Mouse (Mus musculus) liver, embryonic 15.5 days (tissue): ENCODE data around the gene Gm45717. TPM values are rescaled to one million over a fixed set of nuclear protein-coding genes. Genes with fewer than 3 reads are reported as not detected.

Experiments
- ATAC-seq: fragments of 200-750 bp; cut with Nextera tagmentation; 2 replicates; pipeline ENCODE4 v1.8.0; 2017; ENCODE audit warnings: moderate number of reproducible peaks, mild to moderate bottlenecking, moderate library complexity; ENCODE audit not compliant: insufficient read depth
- H3K27ac ChIP-seq: fragments of 300-500 bp; sonication (generic); replicated peaks from 2 replicates; pipeline ENCODE4 v1.5.1; 2015; ENCODE audit warnings: mild to moderate bottlenecking, inconsistent platforms
- H3K27me3 ChIP-seq: fragments of 300-500 bp; sonication (generic); 2 replicates; pipeline ENCODE4 v1.6.1; 2015; ENCODE audit warnings: mild to moderate bottlenecking, inconsistent platforms
- H3K36me3 ChIP-seq: fragments of 300-500 bp; sonication (generic); replicated peaks from 2 replicates; pipeline ENCODE4 v1.6.1; 2015; ENCODE audit warnings: moderate library complexity, mild to moderate bottlenecking, inconsistent platforms
- H3K4me1 ChIP-seq: fragments of 300-500 bp; sonication (generic); replicated peaks from 2 replicates; pipeline ENCODE4 v1.6.1; 2015; ENCODE audit warnings: inconsistent platforms
- H3K4me2 ChIP-seq: fragments of 300-500 bp; sonication (generic); 2 replicates; pipeline ENCODE4 v1.6.1; 2015; ENCODE audit warnings: moderate library complexity, mild to moderate bottlenecking, inconsistent platforms
- H3K4me3 ChIP-seq: fragments of 300-500 bp; sonication (generic); replicated peaks from 2 replicates; pipeline ENCODE4 v1.5.1; 2015; ENCODE audit warnings: mild to moderate bottlenecking, inconsistent platforms
- H3K9ac ChIP-seq: fragments of 300-500 bp; sonication (generic); 2 replicates; pipeline ENCODE4 v1.6.1; 2015; ENCODE audit warnings: moderate library complexity, mild to moderate bottlenecking, inconsistent platforms
- H3K9me3 ChIP-seq: fragments of 300-500 bp; sonication (generic); replicated peaks from 2 replicates; pipeline ENCODE4 v1.6.1; 2016; ENCODE audit warnings: inconsistent platforms
- WGBS: fragments of 180-500 bp; shearing (Covaris S2); methylation state at CpG from one replicate; pipeline ENCODE4 v1.1.7; 2015; ENCODE audit warnings: mixed read lengths; ENCODE audit not compliant: insufficient replicate concordance; 5-methylcytosine and 5-hydroxymethylcytosine counted together
- polyA plus RNA-seq: library from polyadenylated mRNA; unstranded; fragments of >200 nt; fragmentation: Nextera tagmentation; extraction: Ambion mirVana; gene quantifications from 2 replicates; pipeline ENCODE4 v1.2.1, GENCODE M21; 2015

The Gm45717 gene
- polyA plus RNA-seq, 1 experiment from 2014 or later: not detected

GRCm38 (mm10) chr7:140952441-140952840 is 3.3 kb downstream of the Gm45717 start:
- Histone ChIP-seq H3K4me1 (peaks cover 69% of the 10 kb centered on the region), H3K9me3 (no peaks in the 10 kb centered on the region), H3K4me3 (no peak overlapping the region), H3K4me2 (no peak overlapping the region), H3K36me3 (peaks cover 28% of the 10 kb centered on the region; the same call in 1 of the 2 replicates), H3K27ac (no peak overlapping the region), H3K9ac (no peak overlapping the region), H3K27me3 (no peaks in the 10 kb centered on the region)
- no peak for ATAC-seq
- WGBS: 67% methylated on average over 7 of the region's 7 CpGs

- Histone ChIP-seq H3K27ac (no peak overlapping the region), H3K9me3 (no peaks in the 10 kb centered on the region), H3K4me2 (no peak overlapping the region), H3K36me3 (peaks cover 28% of the 10 kb centered on the region; the same call in 1 of the 2 replicates), H3K4me3 (no peak overlapping the region), H3K4me1 (peaks cover 72% of the 10 kb centered on the region), H3K27me3 (no peaks in the 10 kb centered on the region), H3K9ac (no peak overlapping the region)
- 61% methylated on average over 6 of the region's 6 CpGs for WGBS
- no peak for ATAC-seq
Observed at GRCm38 (mm10) chr7:140951765-140952164, 4.0 kb downstream of the Gm45717 start.

GRCm38 (mm10) chr7:140951051-140951450 is 4.7 kb downstream of the Gm45717 start:
- Histone ChIP-seq H3K4me2 (no peak overlapping the region), H3K4me3 (no peak overlapping the region)

GRCm38 (mm10) chr7:140949824-140950530 is 5.8 kb downstream of the Gm45717 start, which contains the start of gene Ifitm5:
Gene Ifitm5, minus strand, starts transcription at chr7:140950291.
- WGBS: 75% methylated on average over 16 of the region's 16 CpGs
- Histone ChIP-seq H3K27me3 (no peaks in the 10 kb centered on the region), H3K27ac (no peak within 1 kb of the TSS), H3K36me3 (peaks cover 40% of the 10 kb centered on the region; the same call in 1 of the 2 replicates), H3K4me3 (no peak within 1 kb of the TSS), H3K9ac (no peak within 1 kb of the TSS), H3K4me2 (no peak within 1 kb of the TSS), H3K9me3 (no peaks in the 10 kb centered on the region), H3K4me1 (peaks cover 69% of the 10 kb centered on the region)
- ATAC-seq: no peak

More at GRCm38 (mm10) chr7:140951051-140951450, 4.7 kb downstream of the Gm45717 start:
- ATAC-seq: no peak
- no peak overlapping the region for H3K27ac ChIP-seq
- no peaks in the 10 kb centered on the region for H3K27me3 ChIP-seq
- peaks cover 35% of the 10 kb centered on the region; the same call in 1 of the 2 replicates for H3K36me3 ChIP-seq
- H3K4me1 ChIP-seq: peaks cover 73% of the 10 kb centered on the region
- H3K9me3 ChIP-seq: no peaks in the 10 kb centered on the region
- H3K9ac ChIP-seq: no peak overlapping the region
- WGBS: 66% methylated on average over 8 of the region's 8 CpGs

- Histone ChIP-seq H3K36me3 (peaks cover 41% of the 10 kb centered on the region; the same call in 1 of the 2 replicates), H3K4me2 (no peak overlapping the region), H3K27ac (no peak overlapping the region)
Observed at GRCm38 (mm10) chr7:140949255-140949654, 6.5 kb downstream of the Gm45717 start.

GRCm38 (mm10) chr7:140948161-140948560 is 7.6 kb downstream of the Gm45717 start:
- peak; percentile 22; the same call in 1 of the 2 replicates for ATAC-seq
- H3K9me3 ChIP-seq: no peaks in the 10 kb centered on the region
- peaks cover 40% of the 10 kb centered on the region; the same call in 1 of the 2 replicates for H3K36me3 ChIP-seq
- WGBS: 30% methylated on average over 8 of the region's 8 CpGs
- H3K27ac ChIP-seq: no peak overlapping the region
- H3K9ac ChIP-seq: no peak overlapping the region
- no peak overlapping the region for H3K4me3 ChIP-seq
- no peaks in the 10 kb centered on the region for H3K27me3 ChIP-seq
- H3K4me1 ChIP-seq: peaks cover 57% of the 10 kb centered on the region
- H3K4me2 ChIP-seq: no peak overlapping the region

More at GRCm38 (mm10) chr7:140949255-140949654, 6.5 kb downstream of the Gm45717 start:
- H3K4me3 ChIP-seq: no peak overlapping the region
- H3K4me1 ChIP-seq: peaks cover 61% of the 10 kb centered on the region
- no peak overlapping the region for H3K9ac ChIP-seq
- H3K27me3 ChIP-seq: no peaks in the 10 kb centered on the region
- 68% methylated on average over 6 of the region's 6 CpGs for WGBS
- ATAC-seq: no peak
- no peaks in the 10 kb centered on the region for H3K9me3 ChIP-seq

- H3K4me1 ChIP-seq: peaks cover 59% of the 10 kb centered on the region
- no peaks in the 10 kb centered on the region for H3K9me3 ChIP-seq
- no peak overlapping the region for H3K4me3 ChIP-seq
- WGBS: 19% methylated on average over 7 of the region's 7 CpGs
- 0 out of 2 replicates have a peak overlapping the region, but pooled peaks have one; percentile 2 for H3K27ac ChIP-seq
- no peak overlapping the region for H3K4me2 ChIP-seq
- H3K36me3 ChIP-seq: peaks cover 37% of the 10 kb centered on the region; the same call in 1 of the 2 replicates
- peak; percentile 27; the same call in 1 of the 2 replicates for ATAC-seq
- H3K27me3 ChIP-seq: no peaks in the 10 kb centered on the region
- no peak overlapping the region for H3K9ac ChIP-seq
Observed at GRCm38 (mm10) chr7:140946980-140947379, 8.8 kb downstream of the Gm45717 start.

- peaks cover 37% of the 10 kb centered on the region; the same call in 1 of the 2 replicates for H3K36me3 ChIP-seq
- WGBS: 61% methylated on average over 10 of the region's 10 CpGs
- H3K4me3 ChIP-seq: no peak overlapping the region
- no peak overlapping the region for H3K4me2 ChIP-seq
- H3K9me3 ChIP-seq: no peaks in the 10 kb centered on the region
- H3K9ac ChIP-seq: no peak overlapping the region
- H3K27ac ChIP-seq: 0 out of 2 replicates have a peak overlapping the region, but pooled peaks have one; percentile 2
- ATAC-seq: no peak
- no peaks in the 10 kb centered on the region for H3K27me3 ChIP-seq
- H3K4me1 ChIP-seq: peaks cover 59% of the 10 kb centered on the region
Observed at GRCm38 (mm10) chr7:140946311-140946710, 9.4 kb downstream of the Gm45717 start.

GRCm38 (mm10) chr7:140945247-140945646 is 10.5 kb downstream of the Gm45717 start:
- Histone ChIP-seq H3K27ac (no peak overlapping the region), H3K27me3 (no peaks in the 10 kb centered on the region), H3K9ac (no peak overlapping the region), H3K4me3 (no peak overlapping the region), H3K4me2 (no peak overlapping the region), H3K9me3 (no peaks in the 10 kb centered on the region), H3K4me1 (peaks cover 55% of the 10 kb centered on the region), H3K36me3 (peaks cover 37% of the 10 kb centered on the region; the same call in 1 of the 2 replicates)
- no peak for ATAC-seq
- WGBS: 74% methylated on average over 5 of the region's 5 CpGs

- Histone ChIP-seq H3K4me1 (peaks cover 55% of the 10 kb centered on the region), H3K9ac (no peak overlapping the region), H3K36me3 (peaks cover 27% of the 10 kb centered on the region; the same call in 1 of the 2 replicates), H3K9me3 (no peaks in the 10 kb centered on the region), H3K4me3 (no peak overlapping the region), H3K4me2 (no peak overlapping the region), H3K27ac (no peak overlapping the region), H3K27me3 (no peaks in the 10 kb centered on the region)
- WGBS: 67% methylated on average over 7 of the region's 7 CpGs
- ATAC-seq: no peak
Observed at GRCm38 (mm10) chr7:140944236-140944635, 11.5 kb downstream of the Gm45717 start.

GRCm38 (mm10) chr7:140943356-140943755 is 12.4 kb downstream of the Gm45717 start:
- no peak for ATAC-seq
- Histone ChIP-seq H3K4me3 (no peak overlapping the region), H3K4me2 (no peak overlapping the region), H3K36me3 (peaks cover 18% of the 10 kb centered on the region; the same call in 1 of the 2 replicates), H3K9me3 (no peaks in the 10 kb centered on the region), H3K9ac (no peak overlapping the region), H3K27me3 (no peaks in the 10 kb centered on the region), H3K4me1 (peaks cover 56% of the 10 kb centered on the region), H3K27ac (0 out of 2 replicates have a peak overlapping the region, but pooled peaks have one; percentile 14)
- WGBS: 71% methylated on average over 4 of the region's 4 CpGs
